Mouse (Mus musculus) layer of hippocampus, adult 8-10 months (tissue): Measurements from ENCODE around the gene 1700034I23Rik. TPM values are rescaled to one million over a fixed set of nuclear protein-coding genes. Genes with fewer than 3 reads are reported as not detected.
"Not testable (repeated sequence)": the region's sequence is repeated elsewhere in the genome, so short reads cannot be mapped to it uniquely, and the experiment has no call there.

ENCODE experiments used
- DNase-seq, 2 experiments: peaks; one replicate each; pipeline ENCODE4 v3.0.0; 2022; ENCODE audit warnings: low spot score in 2 of 2
- total RNA-seq, 4 experiments: library from RNA; stranded (reverse); gene quantifications; 2 replicates each; pipeline ENCODE4 v1.2.4; 2022

The 1700034I23Rik gene
- under 1 TPM in 1 of 4 experiments, not detected in 3; 0.26 TPM for total RNA-seq

- DNase-seq: not testable (repeated sequence)
Measured at GRCm38 (mm10) chr3:40902443-40902842, at the start of gene 1700034I23Rik. Gene 1700034I23Rik (minus strand): TSS chr3:40902543.

GRCm38 (mm10) chr3:40951365-40951764, 49.0 kb upstream of the 1700034I23Rik start:
- no peak for DNase-seq

- no peak for DNase-seq
Measured at GRCm38 (mm10) chr3:40950601-40951201, 48.4 kb upstream of the 1700034I23Rik start.

- DNase-seq: no peak
Measured at GRCm38 (mm10) chr3:40949903-40950600, 47.7 kb upstream of the 1700034I23Rik start.

- peak; percentile 98 for DNase-seq
Measured at GRCm38 (mm10) chr3:40949170-40949902, 47.0 kb upstream of the 1700034I23Rik start, which contains the start of gene Larp1b. Gene Larp1b (plus strand): TSS chr3:40949828.

GRCm38 (mm10) chr3:40939019-40939418, 36.7 kb upstream of the 1700034I23Rik start:
- DNase-seq: no peak

- DNase-seq: no peak
Measured at GRCm38 (mm10) chr3:40938592-40938991, 36.2 kb upstream of the 1700034I23Rik start.

- DNase-seq: no peak
Measured at GRCm38 (mm10) chr3:40938189-40938588, 35.8 kb upstream of the 1700034I23Rik start.

GRCm38 (mm10) chr3:40894336-40894735, 8.0 kb downstream of the 1700034I23Rik start:
- peak in 1 of 2 experiments; percentile 16 for DNase-seq

- peak; percentile 99 for DNase-seq
Measured at GRCm38 (mm10) chr3:40893816-40894258, 8.5 kb downstream of the 1700034I23Rik start.

- DNase-seq: not testable (repeated sequence)
Measured at GRCm38 (mm10) chr3:40853123-40853738, 49.1 kb downstream of the 1700034I23Rik start.

Other genes starting within 250 kb of the 1700034I23Rik start
- under 1 TPM in 2 of 4 experiments, not detected in 2; 0.25 to 0.34 TPM for gene Slc25a31, start 193.7 kb downstream of the 1700034I23Rik start, total RNA-seq
- 100 to 1,000 TPM; 145 to 181 (median 157) TPM for gene Hspa4l, start 158.0 kb downstream of the 1700034I23Rik start, total RNA-seq
- gene Plk4, start 102.5 kb downstream of the 1700034I23Rik start, total RNA-seq: 1 to 10 TPM; 2.8 to 4.1 (median 3.2) TPM
- 10 to 100 TPM; 15.1 to 24.8 (median 20.1) TPM for gene Mfsd8, start 55.7 kb downstream of the 1700034I23Rik start, total RNA-seq
- gene Abhd18, start 55.6 kb downstream of the 1700034I23Rik start, total RNA-seq: 10 to 100 TPM; 12.1 to 13.3 (median 12.9) TPM
- 10 to 100 TPM; 15.0 to 15.8 (median 15.6) TPM for gene Larp1b, start 47.3 kb upstream of the 1700034I23Rik start, total RNA-seq
- 10 to 100 TPM; 53.6 to 63.9 (median 59.0) TPM for gene Pgrmc2, start 180.5 kb upstream of the 1700034I23Rik start, total RNA-seq